Mouse (Mus musculus) heart, adult 9 months (tissue): ENCODE results near the gene Stoml1.

Experiments
- DNase-seq, 2 experiments: peaks; one replicate each; pipeline ENCODE4 v3.0.0; 2022; ENCODE audit warnings: low spot score in 2 of 2

The Stoml1 gene

DNA sequence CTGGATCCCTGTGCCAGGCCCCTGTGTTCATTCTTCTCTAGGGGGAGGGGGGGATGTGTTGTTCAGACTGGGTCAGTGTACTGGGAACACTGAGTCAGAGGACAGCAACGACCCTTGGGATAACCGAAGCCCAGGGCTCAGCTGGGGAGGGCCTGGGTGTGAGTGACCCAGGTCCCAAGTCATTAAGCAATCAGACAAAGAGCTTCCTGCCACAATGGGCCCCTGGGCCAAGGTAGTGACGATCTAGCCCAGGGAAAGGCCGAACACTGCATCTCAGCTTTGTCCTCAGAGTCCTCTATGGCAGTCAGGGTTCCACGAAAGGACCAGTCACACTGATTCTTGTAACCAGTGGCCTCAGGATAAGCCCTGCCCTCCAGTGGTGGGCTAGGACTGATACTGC lies 50.2 kb downstream of the Stoml1 start:
- peak in 1 of 2 experiments; percentile 44 for DNase-seq

DNA sequence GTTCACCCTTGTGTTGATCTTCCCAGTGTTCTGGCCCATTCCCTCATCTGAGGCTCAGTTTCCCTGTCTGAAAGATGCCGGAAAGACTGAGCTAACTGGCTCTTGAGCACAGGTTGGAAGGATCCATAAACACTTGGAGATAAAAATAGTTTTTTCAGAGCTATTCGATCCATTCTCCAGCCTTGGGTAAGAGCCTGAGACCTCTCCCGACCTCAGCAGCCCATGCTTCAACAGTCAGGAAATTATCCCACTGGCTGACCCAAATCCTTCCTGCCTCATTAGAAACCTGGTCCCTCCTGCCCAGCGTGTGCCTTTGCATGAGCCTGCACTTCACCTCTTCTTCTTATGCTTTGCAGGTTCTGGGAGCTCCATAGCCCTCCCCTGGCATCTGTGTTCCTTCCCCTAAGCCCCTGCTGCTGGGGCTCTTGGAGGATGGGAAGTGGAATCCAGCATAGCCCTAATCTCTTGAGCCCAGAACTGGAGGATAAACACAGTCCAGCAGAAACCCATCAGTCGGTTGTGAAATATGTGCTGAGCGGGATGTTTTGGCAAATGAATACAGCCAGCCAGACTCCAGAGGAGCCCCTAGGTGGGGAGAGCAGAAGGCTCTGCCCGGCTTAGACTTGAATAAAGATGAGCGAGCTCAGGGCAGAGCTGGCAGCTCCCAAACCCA lies 50.8 kb downstream of the Stoml1 start:
- DNase-seq: peak; percentile 72 to 76

DNA sequence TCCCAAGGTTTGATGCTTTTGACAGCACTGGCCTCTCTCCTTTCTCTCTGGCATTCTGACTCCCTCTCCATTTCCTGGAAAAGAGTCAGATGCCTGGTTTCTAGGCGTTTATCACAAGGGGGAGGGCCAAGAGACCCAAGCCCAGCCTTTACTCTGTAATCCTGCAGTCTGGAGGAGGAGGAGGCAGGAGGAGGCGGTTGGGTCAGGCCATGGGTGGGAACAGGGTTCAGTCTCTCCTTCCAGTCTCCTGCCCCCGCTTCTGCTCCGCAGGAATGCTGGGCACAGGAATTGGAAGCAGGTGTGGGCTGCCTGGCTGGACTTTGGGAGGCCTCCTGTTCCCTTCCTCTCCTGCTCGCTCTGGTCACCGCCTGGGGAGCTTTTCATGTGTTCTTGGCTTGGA lies 52.7 kb downstream of the Stoml1 start:
- DNase-seq: peak in 1 of 2 experiments; percentile 57

DNA sequence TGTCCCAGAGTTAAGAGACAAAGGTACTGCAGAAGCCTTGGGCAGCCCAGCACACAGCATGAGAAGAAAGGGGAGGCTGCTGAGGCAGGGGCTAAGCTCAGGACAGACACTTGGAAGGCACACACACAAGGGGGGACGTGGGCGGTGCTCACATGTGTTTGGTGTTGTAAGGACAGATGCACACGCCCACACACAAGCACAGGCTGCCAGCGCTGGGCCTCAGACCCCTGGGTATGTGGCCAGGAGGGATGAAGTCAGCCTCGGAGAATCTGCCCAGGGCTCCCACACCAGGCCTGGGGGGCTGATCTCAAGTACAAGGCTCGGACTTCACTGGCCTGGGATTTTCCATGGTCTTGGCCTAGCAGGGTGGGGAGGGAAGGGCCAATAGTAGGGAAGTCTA lies 55.4 kb downstream of the Stoml1 start:
- peak; percentile 71 to 82 for DNase-seq

DNA sequence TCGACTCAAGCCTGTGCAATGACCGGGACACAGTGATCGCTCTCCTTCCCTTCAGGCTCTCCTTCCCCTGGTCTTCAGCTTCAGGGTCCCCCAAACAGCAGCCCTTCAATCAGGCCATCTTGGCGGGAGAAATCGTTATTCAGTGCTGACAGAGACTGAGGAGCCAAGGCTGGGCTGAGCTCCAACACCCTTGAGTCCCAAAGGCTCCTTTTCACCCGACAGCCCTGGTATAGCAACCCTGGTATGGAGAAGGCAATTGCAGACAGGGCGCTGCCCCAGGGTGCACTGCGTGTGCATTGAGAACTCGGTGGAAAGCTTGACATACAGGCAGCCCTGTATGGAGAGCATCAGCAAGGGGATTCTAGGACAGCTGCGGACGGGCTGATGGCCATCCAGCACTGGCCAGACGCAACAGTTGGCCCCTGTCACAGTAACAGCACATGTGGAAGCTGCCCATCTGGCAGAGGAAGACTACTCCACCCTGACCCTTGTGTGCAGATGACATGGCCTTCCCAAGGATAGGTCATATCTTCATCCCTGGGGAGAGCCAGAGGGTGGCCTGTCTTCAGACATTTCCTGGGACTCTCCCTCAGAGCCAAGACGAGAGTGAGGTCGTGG lies 57.2 kb downstream of the Stoml1 start:
- peak; percentile 74 to 81 for DNase-seq

DNA sequence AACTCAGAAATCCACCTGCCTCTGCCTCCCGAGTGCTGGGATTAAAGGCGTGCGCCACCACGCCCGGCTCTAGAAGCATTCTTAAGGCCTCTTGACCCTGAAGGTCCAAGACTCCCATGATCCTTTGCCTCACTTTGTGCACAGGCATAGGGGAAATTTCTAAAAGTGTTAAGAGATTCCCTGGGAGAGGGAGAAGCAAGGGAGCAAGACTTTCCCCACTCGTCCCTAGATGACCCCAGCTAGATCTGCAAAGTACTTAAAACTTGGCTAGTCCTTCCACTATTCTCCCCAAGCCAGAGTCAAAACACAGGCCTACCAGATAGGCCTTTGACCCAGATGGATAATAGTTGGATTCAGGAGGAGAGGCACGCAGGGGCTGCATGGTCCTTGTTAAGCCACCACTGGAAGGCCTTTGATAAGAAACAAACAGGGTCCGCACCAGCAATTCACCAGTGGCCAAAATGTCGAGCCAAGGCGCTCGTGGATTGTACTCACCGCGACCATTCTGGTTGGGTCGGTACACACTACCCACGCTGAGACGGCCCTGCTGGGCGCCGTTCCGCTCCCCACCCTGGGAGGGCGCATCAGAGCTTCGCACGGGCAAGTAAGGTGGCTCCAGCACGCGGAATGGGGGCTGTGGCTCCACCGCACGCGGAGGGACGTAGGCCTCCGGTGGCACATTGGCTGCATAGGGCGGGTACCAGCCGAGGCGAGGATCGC lies 58.4 kb downstream of the Stoml1 start:
- peak in 1 of 2 experiments; percentile 34 for DNase-seq
